Mouse (Mus musculus) left cerebral cortex, postnatal 25 days (tissue): ENCODE data around the gene Dpm2. TPM values are rescaled to one million over a fixed set of nuclear protein-coding genes. Genes with fewer than 3 reads are reported as not detected.

ENCODE experiments used
- DNase-seq, 2 experiments: peaks; one replicate each; pipeline ENCODE4 v3.0.0; 2022; ENCODE audit warnings: low spot score in 2 of 2, mixed read lengths in 1 of 2
- intact Hi-C: fragments of 180-260 bp; cut with DNase I; formaldehyde crosslinking; loops from one replicate; pipeline ENCODE4 v1.15.1; 2025
- total RNA-seq, 2 experiments: library from RNA; stranded (reverse); gene quantifications; 2 replicates each; pipeline ENCODE4 v1.2.3; 2021

Dpm2 gene
- 10 to 100 TPM; 76.1 to 81.8 TPM for total RNA-seq

DNA sequence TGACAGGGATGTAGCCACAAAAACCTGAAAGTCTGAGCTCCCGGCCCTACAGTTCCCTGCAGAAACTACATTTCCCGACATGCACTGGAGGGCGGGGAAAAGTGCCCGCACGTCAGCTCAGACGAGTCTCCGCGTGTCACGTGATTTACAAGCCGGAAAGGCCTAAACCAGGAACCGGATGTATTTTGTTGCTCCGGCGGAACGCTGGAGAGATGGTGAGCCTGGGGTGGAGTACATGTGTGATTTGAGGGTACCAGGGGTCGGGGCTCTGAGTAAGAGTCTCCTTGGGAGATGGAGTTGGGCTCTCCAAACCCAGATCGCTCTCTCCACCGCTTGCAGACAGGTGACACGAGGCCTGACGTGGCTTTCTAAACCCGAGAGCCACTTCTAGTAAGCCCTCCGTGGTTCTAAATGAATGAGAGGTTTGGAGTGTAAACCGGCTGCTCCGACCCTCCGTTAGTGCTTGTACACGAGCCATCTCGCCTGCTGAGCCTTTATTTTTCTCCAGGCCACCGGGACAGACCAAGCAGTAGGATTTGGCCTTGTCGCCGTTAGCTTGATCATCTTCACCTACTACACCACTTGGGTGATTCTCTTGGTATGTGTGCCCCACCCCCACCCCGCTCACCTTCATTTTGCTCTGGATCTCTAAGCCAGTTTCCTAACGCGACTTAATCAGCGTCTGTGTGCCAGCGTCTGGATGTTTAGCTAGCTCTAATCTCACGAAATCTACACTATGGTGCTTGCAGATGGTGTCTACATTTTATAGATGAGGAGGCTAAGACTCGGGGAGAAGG is at the start of gene Dpm2:
Dpm2 (plus strand) TSS at position 161 of the 797 bp plus-strand sequence.
- peak; percentile 92 to 96 for DNase-seq
- intact Hi-C loops: loop anchor here (1.0 kb wide), 1 partner anchor 36 kb away; the partner anchor contains the start of gene Fam102a

DNA sequence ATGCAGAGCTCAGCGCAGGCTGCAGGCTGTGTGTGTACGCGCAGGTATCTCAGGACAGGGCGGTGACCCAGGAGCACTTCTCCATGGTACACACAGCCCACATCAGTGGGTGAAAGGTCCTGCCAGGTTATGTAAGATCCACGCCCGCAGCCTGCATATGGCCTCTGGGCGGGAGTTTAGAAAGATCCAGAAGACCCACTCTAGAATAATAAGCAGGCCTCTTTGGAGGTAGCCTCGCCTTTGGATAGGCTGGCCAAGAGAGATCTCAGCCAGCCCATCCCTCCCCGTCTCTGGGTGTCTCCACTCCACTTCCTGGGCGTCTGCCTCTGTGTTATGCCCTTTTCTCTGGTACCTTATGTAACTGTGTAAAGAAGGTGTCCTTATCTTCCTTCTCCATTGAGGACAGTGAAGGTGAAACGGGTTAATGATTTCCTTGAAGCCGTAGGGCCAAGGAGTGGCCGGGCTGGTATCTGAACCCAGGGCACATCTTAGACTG is 46.1 kb upstream of the Dpm2 start:
- intact Hi-C loops: loop anchor here (5.0 kb wide), 1 partner anchor 32 kb away; no protein-coding TSS in a partner anchor
- no peak for DNase-seq

DNA sequence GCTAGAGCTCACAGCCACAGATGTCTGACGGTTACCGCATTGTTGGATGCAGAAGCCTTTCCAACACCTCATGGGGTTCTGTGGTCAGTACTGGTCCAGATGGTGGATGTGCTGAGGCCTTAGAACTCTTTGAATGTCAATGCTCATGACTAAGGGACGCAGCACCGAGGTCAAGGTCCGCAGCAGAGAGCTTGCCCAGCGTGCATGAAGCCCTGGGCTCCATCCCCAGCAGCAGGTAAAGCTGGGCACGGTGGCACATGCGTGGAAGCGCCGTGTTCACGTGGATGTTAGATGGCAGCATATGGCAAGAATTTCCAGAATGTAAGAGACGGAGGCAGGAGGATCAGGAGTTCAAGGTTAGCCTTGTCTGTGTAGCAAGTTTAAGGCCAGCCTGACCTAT is 44.8 kb upstream of the Dpm2 start:
- no peak for DNase-seq
- intact Hi-C loops: loop anchor here (5.0 kb wide), 1 partner anchor 34 kb away; no protein-coding TSS in a partner anchor

DNA sequence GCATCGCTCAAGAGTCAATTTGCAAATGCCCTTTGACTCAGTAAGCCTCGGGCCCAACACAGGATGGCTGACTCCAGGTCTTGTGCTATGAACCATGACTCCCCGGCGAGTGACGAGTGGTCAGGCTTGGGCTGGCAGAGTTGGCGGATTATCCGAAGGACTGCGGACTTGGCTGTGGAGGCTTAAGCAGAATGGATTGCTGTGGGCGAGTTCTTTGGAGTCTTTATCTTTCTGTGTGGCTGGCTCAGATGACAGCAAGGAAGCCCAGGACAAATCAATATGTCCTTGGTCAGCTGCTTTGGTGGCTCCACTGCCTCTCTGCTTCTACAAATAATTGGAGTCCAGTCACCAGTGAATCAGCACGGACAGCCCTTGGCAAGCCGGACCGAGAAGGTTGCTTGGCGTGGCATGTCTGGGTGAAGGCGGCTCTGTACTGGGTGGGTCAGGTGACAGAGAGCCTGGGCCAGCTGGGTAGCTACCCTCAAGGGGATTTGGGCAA is 43.1 kb upstream of the Dpm2 start:
- no peak for DNase-seq
- intact Hi-C loops: loop anchor here (5.0 kb wide), 1 partner anchor 35 kb away; no protein-coding TSS in a partner anchor

DNA sequence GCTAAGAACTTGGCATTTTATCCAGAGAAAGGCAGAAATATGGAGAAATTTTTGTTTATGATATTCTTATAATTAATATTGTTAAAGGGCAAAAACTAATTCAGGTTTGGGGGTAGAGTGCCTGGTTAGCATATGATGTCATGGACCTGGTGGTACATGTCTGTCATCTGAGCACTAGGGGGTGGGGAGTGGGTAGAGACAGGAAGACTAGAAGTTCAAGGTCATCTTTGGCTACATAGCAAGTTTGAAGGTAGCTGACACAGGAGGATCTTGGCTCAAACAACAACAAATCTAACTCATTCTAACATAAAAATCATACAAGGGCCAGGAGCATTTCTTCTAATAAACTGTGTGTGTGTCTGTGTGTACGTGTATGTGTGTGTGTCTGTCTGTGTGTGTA is 42.3 kb upstream of the Dpm2 start:
- intact Hi-C loops: loop anchor here (5.0 kb wide), 1 partner anchor 36 kb away; no protein-coding TSS in a partner anchor
- DNase-seq: no peak

DNA sequence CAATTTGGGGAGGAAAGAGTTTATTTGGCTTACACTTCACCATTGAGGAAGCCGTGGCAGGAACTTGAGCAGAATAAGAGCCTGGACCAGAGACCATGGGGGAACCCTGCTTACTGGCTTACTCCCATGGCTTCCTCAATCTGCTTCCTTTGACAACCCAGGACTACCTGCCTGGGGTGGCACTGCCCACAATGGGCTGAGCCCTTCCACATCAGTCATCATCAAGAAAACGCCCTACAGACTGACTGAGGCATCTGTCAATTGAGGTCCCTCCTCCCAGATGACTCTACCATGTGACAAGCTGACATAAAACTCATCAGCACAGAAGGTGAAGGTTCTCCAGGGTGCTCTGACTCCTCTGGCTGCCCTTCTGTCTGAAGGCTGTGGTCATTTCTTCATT is 40.2 kb upstream of the Dpm2 start:
- DNase-seq: no peak
- intact Hi-C loops: no loop called here

DNA sequence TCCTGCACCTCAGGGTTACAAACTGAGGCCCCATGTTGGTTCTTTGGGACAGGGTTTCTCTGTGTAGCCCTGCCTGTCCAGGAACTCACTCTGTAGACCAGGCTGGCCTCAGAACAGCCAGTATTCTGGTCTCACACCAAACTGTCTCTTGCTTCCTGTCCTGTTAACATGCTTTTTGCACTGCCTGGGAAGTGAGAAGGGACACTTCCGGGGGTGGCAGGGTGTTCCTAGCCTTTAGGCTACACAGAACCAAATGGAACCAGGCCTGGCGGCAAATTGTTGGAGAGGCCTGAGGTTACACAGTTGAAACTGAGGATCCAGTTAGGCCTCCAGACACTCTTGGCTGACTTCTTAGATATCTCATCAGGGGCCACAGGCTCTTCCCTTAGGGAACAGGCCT is 37.5 kb upstream of the Dpm2 start:
- DNase-seq: no peak
- intact Hi-C loops: no loop called here

DNA sequence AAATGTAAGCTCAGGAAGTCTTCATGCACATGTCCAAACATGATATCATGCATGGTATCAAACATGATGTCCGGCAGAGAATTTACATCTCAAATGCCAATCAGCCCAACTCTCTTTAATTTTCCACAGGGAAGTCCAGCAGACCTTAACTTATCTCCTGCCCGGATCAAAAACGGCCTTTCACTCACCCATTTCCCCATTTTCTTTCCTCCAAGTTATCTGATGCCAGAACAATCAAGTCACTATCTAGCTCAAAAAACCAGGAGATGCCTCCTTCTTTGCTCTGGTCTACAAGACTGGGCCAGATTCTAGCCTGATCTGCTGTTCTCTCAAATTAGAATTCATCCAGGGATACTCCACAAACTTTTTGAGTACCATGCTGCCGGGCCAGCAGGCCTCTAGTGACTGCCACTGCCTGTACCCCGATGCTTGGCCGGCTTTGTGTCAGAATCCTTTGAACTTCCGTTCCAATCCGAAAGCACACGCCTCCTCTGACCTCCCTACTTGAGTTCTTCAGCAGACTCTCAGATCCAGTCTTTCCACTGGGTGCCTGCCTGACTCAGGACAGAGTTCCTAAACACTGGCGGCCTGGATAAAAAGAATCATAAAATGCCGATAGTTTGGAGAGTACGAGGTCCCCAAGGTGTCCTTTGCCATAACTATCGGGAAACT is 36.5 kb upstream of the Dpm2 start:
- peak in 1 of 2 experiments; percentile 28 for DNase-seq
- intact Hi-C loops: no loop called here

DNA sequence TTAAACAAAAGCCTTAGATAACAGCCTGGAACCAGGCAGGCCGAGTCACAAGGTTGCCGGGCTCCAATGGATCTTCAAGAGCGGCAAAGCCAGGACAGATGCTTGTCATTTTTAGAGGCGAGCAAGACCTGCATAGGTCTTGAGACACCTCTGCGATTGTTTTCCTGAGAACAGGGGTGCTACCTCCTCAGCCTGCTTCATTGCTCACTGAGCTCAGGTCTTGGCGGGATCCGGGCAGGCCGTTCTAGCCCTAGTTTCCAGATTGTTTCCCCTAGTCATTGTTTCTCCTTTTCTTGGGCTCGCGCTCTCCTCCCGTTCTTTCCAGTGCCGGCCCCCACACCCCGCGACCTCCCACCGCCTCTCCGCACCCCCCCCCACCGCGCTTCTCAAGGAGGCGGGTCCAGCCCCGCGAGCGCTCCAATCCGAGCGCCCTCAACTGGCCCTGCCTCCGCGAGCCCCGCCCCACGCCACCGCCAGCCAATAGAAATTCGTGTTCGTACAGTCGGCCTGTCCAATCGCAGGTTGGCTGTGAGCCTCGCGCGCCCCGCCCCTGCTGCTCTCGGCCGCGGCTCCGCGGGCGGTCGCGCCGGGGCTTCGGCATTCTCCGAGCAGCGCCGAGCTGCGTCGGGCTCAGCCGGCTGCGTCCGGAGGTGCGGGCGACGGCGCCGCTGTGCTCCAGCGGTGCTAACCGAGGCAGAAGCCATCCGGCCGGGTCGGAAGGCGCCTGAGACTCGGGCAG is 35.8 kb upstream of the Dpm2 start, which contains the start of gene Fam102a:
Fam102a (plus strand) TSS at position 600 of the 739 bp plus-strand sequence.
- intact Hi-C loops: loop anchor here (1.0 kb wide), 1 partner anchor 35 kb away; the partner anchor contains the start of gene Dpm2
- peak; percentile 99 for DNase-seq

DNA sequence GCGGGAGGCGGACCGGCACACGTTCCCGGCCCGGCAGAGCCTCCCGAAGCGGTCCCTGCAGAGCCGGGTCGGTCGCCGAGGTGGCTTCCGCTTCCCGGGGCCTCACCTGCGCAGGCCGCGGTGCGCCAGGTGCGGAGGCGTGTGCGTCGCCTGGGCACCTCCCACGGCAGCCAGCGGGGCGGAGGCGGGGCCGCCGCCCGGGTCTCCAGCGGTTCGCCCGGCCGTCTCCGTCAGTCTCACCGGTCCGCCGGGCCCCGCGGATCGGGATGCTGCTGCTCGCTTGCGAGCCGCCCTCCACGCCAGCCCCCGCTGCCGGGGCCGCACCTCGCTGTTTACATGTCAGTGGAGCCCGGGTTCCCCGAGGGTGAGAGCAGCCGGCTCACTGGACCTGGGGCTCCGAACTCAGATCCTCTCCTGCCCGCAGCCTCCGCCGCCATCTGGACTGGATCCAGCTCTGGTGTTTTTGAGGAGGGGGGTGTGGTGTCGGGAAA is 35.1 kb upstream of the Dpm2 start:
- intact Hi-C loops: loop anchor here (1.0 kb wide), 1 partner anchor 35 kb away; the partner anchor contains the start of gene Dpm2
- DNase-seq: peak; percentile 34 to 58

DNA sequence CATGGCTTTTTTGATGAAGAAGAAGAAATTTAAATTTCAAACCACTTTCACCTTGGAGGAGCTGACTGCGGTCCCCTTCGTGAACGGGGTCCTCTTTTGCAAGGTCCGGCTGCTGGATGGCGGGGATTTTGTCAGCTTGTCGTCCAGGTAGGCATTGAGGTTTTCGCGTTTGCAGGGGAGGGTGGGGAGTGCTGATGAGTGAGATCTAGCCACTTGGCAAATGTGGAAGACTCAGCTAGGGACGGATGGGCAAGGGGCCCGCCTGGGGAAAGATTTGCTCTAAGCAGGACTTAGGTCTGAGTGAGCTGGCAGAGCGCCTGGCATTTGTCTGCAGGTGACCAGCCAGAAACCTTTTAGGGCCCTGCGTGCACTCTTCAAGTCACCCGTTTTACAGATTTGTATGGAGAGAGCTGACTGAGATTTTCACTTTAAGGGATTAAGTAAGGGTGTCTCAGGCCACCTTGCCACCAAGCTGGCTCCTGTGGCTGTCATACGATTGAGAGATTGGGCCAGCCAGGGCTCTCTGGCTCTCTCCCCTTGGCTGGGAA is 34.5 kb upstream of the Dpm2 start:
- intact Hi-C loops: loop anchor here (2.0 kb wide), 1 partner anchor 31 kb away; no protein-coding TSS in a partner anchor
- peak in 1 of 2 experiments; percentile 35 for DNase-seq

DNA sequence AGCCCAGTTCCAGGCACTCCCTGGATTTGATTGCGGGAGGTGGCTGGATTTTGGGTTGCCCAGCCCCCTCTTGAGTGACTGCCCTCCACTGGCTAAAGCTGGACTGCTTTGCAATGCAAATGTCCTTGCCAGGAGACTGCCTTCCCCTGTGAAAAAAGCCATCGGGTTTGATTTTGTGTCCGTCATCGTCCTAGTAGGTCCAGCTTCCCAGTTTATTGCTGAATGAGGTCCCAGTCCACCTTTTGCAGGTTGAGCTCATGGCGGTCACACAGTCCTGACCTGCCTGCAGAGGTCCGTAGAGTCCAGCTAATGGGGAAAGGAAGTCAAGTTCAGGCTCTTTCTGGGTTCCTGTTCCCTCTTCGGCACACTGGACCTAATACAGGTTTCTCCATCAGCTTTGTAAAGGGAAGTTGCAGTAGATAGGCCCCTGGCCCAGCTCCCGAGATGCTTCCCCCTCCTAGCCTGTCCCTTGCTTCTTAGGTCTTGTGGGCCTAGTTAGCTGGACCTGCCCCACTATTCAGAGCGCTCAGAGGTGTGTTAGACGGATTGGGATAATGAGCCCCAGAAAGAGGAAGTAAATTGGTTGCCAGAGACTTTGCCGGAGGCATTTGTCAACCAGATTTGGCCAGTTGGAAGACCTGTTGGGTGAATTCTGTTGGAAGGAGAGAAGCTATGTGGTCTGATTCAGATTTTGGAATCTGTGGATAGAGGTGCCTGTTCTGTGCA is 33.9 kb upstream of the Dpm2 start:
- DNase-seq: peak; percentile 57 to 78

DNA sequence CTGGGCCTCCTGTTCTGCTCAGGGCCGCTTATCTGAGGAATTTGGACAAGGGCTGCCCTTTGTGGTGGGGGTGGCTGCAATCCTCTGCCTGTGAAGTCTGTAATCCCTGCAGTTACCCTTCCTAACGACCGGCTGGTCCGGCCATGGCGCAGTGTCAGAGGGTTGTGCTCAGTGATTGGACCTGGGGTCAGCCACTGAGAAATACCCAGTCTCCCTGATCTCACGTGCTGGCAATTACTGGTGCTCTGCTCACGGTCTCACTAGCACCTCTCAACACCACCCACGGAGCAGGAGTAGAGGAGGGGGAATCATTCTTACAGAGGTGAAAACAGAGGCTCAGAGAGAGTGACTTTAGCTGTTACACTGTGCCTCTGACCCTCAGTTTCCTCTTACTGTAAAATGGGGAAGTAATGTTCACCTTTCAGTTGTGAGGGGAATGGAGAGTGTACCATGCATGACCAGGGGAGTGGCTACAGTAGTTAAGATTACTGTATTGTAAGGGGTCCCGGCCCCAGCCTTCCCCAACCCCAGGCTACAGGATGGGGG is 33.2 kb upstream of the Dpm2 start:
- no peak for DNase-seq
- intact Hi-C loops: loop anchor here (2.0 kb wide), 1 partner anchor 29 kb away; no protein-coding TSS in a partner anchor

More for the DNA sequence above, 33.9 kb upstream of the Dpm2 start:
- intact Hi-C loops: loop anchor here (2.0 kb wide), 1 partner anchor 30 kb away; no protein-coding TSS in a partner anchor

DNA sequence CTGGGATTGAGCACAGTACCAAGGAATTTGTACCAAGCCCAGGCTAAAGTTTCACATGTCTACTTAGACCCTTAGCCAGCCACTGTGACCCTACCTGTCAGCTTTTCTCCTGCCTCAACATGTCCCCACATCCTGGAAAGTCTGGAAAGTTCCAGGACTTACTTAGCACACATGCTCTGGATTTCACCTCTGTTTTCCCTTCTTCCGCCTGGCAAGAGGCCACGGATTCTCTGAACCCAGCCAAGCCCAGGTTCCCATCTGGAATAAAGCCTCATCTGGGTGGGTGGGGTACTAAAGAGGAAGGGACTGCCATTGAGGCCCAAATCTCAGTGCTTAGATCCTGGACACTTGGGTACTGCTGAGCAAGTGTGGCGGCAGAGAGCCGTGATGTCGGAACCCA is 32.7 kb upstream of the Dpm2 start:
- intact Hi-C loops: loop anchor here (2.0 kb wide), 1 partner anchor 29 kb away; no protein-coding TSS in a partner anchor
- no peak for DNase-seq

DNA sequence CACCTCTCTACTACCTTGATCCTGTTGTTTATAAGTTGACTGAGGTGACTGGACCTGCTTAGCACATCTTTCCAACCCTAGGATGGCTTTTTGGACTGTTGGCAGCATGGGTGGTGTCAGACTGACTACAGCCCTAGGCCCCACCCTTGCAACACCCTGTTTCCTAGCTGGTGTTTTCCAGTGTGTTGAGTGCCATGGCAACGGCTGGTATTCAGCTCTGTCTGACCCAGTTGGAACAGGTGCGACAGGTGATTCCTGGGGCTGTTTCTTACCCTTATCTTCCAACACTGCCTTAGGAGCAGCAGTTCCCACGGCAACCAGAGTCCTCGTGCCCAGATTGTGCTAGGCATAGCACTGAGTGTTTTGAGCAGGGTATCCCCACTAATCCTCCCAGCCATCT is 32.2 kb upstream of the Dpm2 start:
- no peak for DNase-seq
- intact Hi-C loops: no loop called here

DNA sequence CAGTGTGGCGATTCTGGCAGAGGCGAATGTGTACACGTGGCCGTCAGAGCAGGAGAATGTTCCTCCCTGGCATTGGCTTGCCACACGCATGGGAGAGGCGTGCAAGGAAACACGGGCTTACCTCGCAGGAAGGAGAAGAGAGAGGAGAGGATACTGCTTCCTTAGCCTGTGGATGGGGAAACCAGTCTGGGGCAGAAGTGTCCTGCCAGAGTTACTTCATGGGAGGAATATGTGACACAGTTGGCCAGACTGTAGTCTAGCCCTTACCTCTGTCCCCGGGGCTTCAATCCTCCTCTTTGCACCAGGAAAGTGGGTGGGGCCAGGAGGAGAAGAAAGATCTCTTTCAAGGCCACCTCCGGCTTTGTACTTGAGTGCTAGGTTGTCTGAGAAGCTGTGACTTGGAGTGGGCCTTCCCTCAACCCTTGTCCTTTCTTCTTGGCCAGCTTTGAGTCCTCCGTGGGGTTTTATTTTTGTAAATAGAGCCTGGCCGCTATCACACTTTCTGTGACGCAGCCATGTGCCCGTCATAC is 31.1 kb upstream of the Dpm2 start:
- DNase-seq: no peak
- intact Hi-C loops: no loop called here

DNA sequence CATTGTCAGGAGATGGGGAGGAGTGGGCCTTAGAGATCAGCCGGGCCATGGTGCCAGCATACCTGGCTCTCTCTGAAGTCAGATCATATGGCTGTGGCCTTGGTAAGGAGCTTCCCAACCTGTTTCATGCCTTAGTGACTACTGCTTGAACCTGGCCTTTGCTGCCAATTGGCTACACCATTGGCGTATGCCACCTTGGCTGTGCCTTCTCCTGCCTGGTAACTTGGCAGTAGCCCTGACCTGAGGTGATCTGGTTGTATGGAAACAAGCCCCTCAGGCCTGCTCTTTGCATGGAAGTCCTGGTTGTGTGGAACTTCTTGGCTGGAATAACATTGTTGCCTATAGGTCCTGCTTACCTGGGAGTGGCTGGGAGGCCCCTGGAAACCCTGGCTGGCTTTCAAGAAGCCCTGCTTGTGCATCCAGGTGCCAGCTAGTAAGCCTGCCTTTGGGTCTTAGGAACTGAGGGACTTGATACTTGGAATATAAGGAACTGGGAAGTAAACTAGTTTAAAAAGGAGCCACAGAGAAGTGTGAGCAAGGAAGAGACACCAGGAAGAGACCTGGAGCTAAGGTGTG is 29.2 kb upstream of the Dpm2 start:
- no peak for DNase-seq
- intact Hi-C loops: no loop called here
